Mouse (Mus musculus): ENCODE results near the gene Cdc40. TPM values are rescaled to one million over a fixed set of nuclear protein-coding genes. Genes with fewer than 3 reads are reported as not detected.

The Cdc40 gene
- polyA plus RNA-seq, 1 experiment: 35.6 TPM

- 92% methylated on average over 4 of the region's 4 CpGs for WGBS
- no peaks in the 10 kb centered on the region for H3K27me3 ChIP-seq (ENCODE audit: control insufficient read depth, insufficient read depth, low read length)
- H3K4me1 ChIP-seq (replicated peaks; ENCODE audit: control insufficient read depth, insufficient read depth, low read length): 0 out of 2 replicates have a peak, but pooled peaks cover 2% of the 10 kb centered on the region
- DNase-seq: no peak
- no peak overlapping the region for H3K27ac ChIP-seq (ENCODE audit: control insufficient read depth, insufficient read depth, low read length)
- H3K36me3 ChIP-seq (ENCODE audit: control insufficient read depth, insufficient read depth, low read length): no peaks in the 10 kb centered on the region
- TF ChIP-seq CTCF (IDR thresholded peaks at IDR 0.05; ENCODE audit: borderline replicate concordance, control insufficient read depth, extremely low read depth, insufficient read depth, low read length, poor library complexity) (no peak), POLR2A (IDR thresholded peaks at IDR 0.05; ENCODE audit: control insufficient read depth, extremely low read depth, insufficient read depth, low read length, poor library complexity) (no peak)
- no peak overlapping the region for H3K4me3 ChIP-seq (ENCODE audit: control insufficient read depth, insufficient read depth, low read length)
Measured at GRCm38 (mm10) chr10:40806221-40806620, 76.9 kb downstream of the Cdc40 start.

- Histone ChIP-seq H3K4me3 (ENCODE audit: control insufficient read depth, insufficient read depth, low read length) (no peak overlapping the region), H3K27ac (ENCODE audit: control insufficient read depth, insufficient read depth, low read length) (no peak overlapping the region), H3K36me3 (ENCODE audit: control insufficient read depth, insufficient read depth, low read length) (no peaks in the 10 kb centered on the region), H3K27me3 (ENCODE audit: control insufficient read depth, insufficient read depth, low read length) (no peaks in the 10 kb centered on the region), H3K4me1 (replicated peaks; ENCODE audit: control insufficient read depth, insufficient read depth, low read length) (0 out of 2 replicates have a peak, but pooled peaks cover 2% of the 10 kb centered on the region)
- no peak for TF ChIP-seq POLR2A (IDR thresholded peaks at IDR 0.05; ENCODE audit: control insufficient read depth, extremely low read depth, insufficient read depth, low read length, poor library complexity)
- no peak for TF ChIP-seq CTCF (IDR thresholded peaks at IDR 0.05; ENCODE audit: borderline replicate concordance, control insufficient read depth, extremely low read depth, insufficient read depth, low read length, poor library complexity)
- no peak for DNase-seq
- WGBS: 57% methylated on average over 1 of the region's 1 CpGs
Measured at GRCm38 (mm10) chr10:40805221-40805620, 77.9 kb downstream of the Cdc40 start.

GRCm38 (mm10) chr10:40792115-40792514 lies 91.0 kb downstream of the Cdc40 start:
- no peaks in the 10 kb centered on the region for H3K36me3 ChIP-seq (ENCODE audit: control insufficient read depth, insufficient read depth, low read length)
- H3K27me3 ChIP-seq (ENCODE audit: control insufficient read depth, insufficient read depth, low read length): no peaks in the 10 kb centered on the region
- no peaks in the 10 kb centered on the region for H3K4me1 ChIP-seq (replicated peaks; ENCODE audit: control insufficient read depth, insufficient read depth, low read length)
- WGBS: 83% methylated on average over 3 of the region's 3 CpGs
- DNase-seq: no peak
- TF ChIP-seq CTCF (IDR thresholded peaks at IDR 0.05; ENCODE audit: borderline replicate concordance, control insufficient read depth, extremely low read depth, insufficient read depth, low read length, poor library complexity): no peak
- no peak for TF ChIP-seq POLR2A (IDR thresholded peaks at IDR 0.05; ENCODE audit: control insufficient read depth, extremely low read depth, insufficient read depth, low read length, poor library complexity)
- H3K27ac ChIP-seq (ENCODE audit: control insufficient read depth, insufficient read depth, low read length): no peak overlapping the region
- H3K4me3 ChIP-seq (ENCODE audit: control insufficient read depth, insufficient read depth, low read length): no peak overlapping the region

- DNase-seq: no peak
- TF ChIP-seq POLR2A (IDR thresholded peaks at IDR 0.05; ENCODE audit: control insufficient read depth, extremely low read depth, insufficient read depth, low read length, poor library complexity): no peak
- TF ChIP-seq CTCF (IDR thresholded peaks at IDR 0.05; ENCODE audit: borderline replicate concordance, control insufficient read depth, extremely low read depth, insufficient read depth, low read length, poor library complexity): no peak
- H3K27me3 ChIP-seq (ENCODE audit: control insufficient read depth, insufficient read depth, low read length): no peaks in the 10 kb centered on the region
- 81% methylated on average over 3 of the region's 3 CpGs for WGBS
- H3K36me3 ChIP-seq (ENCODE audit: control insufficient read depth, insufficient read depth, low read length): no peaks in the 10 kb centered on the region
- no peak overlapping the region for H3K4me3 ChIP-seq (ENCODE audit: control insufficient read depth, insufficient read depth, low read length)
- no peak overlapping the region for H3K27ac ChIP-seq (ENCODE audit: control insufficient read depth, insufficient read depth, low read length)
- no peaks in the 10 kb centered on the region for H3K4me1 ChIP-seq (replicated peaks; ENCODE audit: control insufficient read depth, insufficient read depth, low read length)
Measured at GRCm38 (mm10) chr10:40790406-40790805, 92.7 kb downstream of the Cdc40 start.

Other genes starting within 250 kb of the Cdc40 start
- gene Mettl24, start 200.0 kb downstream of the Cdc40 start, polyA plus RNA-seq (2012; rRNA removed): 0.23 and 0.36 TPM in 2 replicates
- gene Wasf1, start 164 bp upstream of the Cdc40 start, polyA plus RNA-seq (2012; rRNA removed): 0.62 and 0.93 TPM in 2 replicates
- gene Gpr6, start 189.0 kb upstream of the Cdc40 start, polyA plus RNA-seq (2012; rRNA removed): 0.10 TPM in 1 of 2 replicates, not detected in the other

Measured in thymus, adult 2 months (tissue).